Mouse (Mus musculus) thymus, postnatal 0 days (tissue): ENCODE measurements around the gene Ugt1a8. TPM values are rescaled to one million over a fixed set of nuclear protein-coding genes. Genes with fewer than 3 reads are reported as not detected.
A peak's percentile ranks its signal among the peaks of the same experiment; 100 is the strongest.
"Not testable (repeated sequence)": the region's sequence is repeated elsewhere in the genome, so short reads cannot be mapped to it uniquely, and the experiment has no call there.

ENCODE experiments used
- DNase-seq: peaks from one replicate; pipeline ENCODE4 v3.0.0-alpha.2; 2015; ENCODE audit warnings: low spot score
- polyA plus RNA-seq: library from polyadenylated mRNA; unstranded; fragments of >200 nt; fragmentation: Nextera tagmentation; extraction: Ambion mirVana; gene quantifications from 2 replicates; pipeline ENCODE4 v1.2.1, GENCODE M21; 2015

The Ugt1a8 gene
- polyA plus RNA-seq, result not detected in 2 replicates

DNA sequence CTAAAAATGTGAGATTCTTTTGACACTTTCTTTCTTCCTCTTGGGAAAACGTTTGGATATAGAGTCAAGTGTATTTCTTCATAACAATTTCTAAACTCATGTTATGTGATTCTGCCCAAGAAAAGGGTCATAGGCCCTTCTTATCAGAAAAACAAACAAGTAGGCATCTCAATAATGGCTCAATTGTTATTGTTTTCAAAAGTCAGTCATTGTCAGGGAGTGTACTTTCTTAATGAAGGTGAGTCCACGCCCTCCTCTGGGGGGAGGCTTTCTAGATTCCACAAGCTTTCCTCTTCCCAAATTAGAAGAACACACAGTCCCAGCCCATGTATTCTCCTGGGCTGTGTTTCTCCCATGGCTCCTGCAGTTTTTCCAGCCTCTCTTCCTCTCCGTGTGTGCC is at the start of gene Ugt1a8:
Gene Ugt1a8 (plus strand): TSS at position 301 of the 400 bp plus-strand sequence.
- no peak for DNase-seq

DNA sequence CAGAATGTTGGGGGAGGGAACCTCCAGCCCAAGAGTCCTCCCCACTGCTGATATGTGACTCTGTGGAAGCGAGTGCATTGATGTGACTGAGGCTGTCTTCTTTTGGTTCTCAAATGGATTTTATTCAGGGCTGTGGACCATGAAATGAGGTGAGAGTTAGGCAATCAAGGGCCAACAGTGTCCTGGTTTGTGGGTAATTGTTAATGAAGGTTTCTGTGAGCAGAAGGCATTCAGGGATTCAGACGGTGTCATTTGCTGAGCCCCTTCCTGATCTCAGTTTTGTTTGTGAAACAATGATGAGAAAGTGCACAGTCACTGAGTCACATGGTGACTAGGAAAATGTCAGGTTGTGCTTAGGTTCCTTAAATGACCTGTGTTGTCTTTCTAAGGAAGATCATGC is 44.6 kb upstream of the Ugt1a8 start:
- not testable (repeated sequence) for DNase-seq

DNA sequence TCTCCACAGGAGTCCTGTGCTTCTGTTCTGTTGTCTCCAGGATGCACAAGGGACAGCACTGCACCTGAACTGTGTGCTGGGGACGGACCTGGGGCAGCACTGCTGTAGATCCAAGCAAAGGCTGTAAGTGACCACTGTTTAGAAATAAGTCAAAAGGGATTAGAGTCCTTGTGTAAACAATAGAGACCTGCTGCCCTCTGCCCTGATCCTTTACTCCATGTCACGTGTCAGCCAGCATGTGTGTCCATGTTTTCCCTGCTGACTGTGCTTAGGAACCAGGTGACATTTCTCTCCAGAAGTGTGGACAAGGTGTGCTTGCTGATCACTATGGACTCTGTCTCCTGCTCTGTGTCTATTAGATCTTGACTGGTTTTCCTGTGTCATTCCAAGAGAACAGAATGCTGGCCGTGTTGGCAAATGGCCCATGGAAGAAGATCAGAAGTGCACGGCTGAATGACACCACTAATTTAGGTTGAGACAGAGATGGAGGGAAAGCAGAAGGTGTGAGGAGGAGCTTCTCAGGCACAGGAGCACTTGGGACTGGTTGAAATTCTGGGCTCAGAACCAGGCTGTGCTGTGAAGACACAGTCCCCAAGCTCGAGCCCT is 42.7 kb upstream of the Ugt1a8 start:
- not testable (repeated sequence) for DNase-seq

DNA sequence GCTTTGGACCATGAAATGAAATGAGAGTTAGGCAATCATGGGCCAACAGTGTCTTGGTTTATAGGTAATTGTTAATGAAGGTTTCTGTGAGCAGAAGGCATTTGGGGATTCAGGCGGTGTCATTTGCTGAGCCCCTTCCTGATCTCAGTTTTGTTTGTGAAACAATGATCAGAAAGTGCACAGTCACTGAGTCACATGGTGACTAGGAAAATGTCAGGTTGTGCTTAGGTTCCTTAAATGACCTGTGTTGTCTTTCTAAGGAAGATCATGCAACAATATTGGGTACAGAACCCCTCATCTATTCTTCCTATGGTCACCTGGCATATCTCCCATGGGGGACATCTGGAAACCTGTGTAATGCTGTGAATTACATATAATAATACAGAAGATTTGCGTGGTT is 40.2 kb upstream of the Ugt1a8 start:
- DNase-seq, result not testable (repeated sequence)

DNA sequence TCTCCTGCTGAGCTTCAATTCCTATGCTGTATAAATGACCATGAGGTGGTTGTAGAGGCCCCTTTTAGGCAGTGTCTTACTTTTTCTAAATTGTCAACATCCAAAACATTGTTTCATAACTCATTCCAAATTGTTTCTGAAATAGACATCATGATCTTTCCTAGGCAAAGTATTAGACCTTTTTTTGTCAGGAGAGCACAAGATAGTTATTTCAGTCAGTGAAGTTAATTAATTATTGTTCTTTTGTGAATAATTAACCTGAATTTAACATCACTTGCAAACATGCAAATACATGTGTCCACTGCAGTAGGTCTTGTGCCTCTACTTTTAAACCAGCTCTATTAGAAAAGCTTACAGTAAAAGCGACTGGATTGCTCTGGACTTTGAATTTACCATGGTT is 32.5 kb upstream of the Ugt1a8 start, which contains the start of gene Ugt1a10:
Gene Ugt1a10 (plus strand): TSS at position 301 of the 400 bp plus-strand sequence.
- DNase-seq, result no peak

DNA sequence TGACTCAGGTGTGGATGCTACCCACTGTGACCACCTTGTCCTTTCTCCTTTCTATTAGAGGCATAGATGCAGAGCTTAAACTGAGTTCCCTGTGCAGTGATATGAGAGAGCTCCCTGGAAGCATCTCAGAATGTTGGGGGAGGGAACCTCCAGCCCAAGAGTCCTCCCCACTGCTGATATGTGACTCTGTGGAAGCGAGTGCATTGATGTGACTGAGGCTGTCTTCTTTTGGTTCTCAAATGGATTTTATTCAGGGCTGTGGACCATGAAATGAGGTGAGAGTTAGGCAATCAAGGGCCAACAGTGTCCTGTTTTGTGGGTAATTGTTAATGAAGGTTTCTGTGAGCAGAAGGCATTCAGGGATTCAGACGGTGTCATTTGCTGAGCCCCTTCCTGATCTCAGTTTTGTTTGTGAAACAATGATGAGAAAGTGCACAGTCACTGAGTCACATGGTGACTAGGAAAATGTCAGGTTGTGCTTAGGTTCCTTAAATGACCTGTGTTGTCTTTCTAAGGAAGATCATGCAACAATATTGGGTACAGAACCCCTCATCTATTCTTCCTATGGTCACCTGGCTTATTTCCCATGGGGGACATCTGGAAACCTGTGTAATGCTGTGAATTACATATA is 21.0 kb upstream of the Ugt1a8 start:
- not testable (repeated sequence) for DNase-seq

DNA sequence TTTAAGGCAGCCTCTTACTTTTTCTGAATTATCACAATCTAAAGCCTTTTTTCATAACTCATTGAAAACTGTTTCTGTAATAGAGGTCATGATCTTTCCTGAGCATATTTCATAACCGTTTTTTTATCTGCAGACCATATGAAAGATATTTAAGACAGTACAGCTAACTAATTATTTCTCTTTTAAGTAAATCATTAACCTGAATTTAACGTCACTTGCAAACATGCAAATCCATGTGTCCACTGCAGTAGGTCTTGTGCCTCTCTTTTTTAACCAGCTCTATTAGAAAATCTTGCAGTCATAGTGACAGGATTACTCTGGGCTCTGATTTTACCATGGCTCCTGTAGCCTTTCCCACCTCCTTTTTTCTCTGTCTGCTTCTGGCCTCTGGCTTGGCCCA is 17.1 kb upstream of the Ugt1a8 start, which contains the start of gene Ugt1a9:
Gene Ugt1a9 (plus strand): TSS at position 306 of the 400 bp plus-strand sequence.
- DNase-seq, result no peak

DNA sequence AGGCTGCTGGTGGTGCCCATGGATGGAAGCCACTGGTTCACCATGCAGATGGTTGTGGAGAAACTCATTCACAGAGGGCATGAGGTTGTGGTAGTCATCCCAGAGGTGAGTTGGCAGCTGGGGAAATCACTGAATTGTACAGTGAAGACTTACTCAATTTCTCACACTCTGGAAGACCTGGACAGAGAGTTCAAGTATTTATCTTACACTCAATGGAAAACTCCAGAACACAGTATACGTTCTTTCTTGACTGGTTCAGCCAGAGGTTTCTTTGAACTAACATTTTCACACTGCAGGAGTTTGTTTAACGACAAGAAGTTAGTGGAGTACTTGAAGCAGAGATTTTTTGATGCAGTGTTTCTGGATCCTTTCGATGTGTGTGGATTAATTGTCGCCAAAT is 16.7 kb upstream of the Ugt1a8 start:
- no peak for DNase-seq

DNA sequence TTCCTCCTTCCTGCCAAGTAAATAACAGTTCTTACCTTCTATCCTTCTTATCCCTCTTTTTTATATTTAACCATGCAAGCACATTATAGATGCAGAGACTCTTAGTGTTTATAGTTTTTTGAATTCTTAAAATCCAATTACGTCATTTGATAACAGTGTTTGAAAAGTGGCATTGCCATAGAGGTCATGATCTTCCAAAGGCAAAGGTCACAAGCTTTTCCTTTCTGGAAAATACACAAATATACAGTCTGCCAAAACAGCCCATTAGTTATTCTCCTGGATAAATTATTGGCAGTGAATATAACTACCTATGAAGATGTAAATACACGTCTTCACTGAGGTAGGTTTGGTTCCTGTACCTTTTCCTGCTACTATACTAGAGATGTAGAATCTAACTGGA is 13.1 kb upstream of the Ugt1a8 start:
- DNase-seq, result no peak

DNA sequence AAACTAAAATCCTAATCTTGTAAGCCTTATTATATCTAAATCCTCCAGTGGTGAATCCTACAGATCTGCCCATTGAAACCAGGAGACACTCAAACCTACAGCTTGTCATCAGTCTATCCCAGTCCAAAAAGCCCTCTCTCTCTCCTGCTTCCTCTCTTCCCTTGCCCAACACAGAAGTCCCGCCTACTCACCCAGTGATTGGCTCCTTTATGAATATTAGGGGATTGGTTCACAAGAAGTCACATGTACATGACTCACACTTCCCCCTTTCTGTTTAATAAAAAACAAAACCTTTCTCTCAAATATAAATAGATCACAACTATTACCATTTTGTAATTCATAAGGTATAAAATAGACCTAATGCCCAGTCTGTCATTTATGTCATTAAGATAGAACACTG is 10.5 kb upstream of the Ugt1a8 start:
- no peak for DNase-seq

DNA sequence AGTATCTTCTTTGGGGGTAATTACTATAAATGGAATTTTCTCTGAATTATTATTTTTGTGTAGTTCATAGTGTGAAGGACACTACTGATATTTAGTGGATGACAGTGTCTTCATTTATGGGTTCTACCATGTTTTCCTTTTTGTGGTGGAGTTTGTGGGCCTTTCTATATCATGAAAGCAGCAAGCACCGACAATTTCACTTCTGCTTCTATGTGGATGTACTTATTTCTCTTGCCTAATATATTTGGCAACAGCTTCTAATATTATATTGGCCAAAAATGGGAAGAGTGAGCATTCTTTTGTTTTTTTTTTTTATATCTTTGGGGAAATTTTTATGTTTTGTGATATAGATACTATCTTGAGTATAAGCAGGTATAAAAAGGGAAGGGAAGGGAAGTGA is 5.9 kb upstream of the Ugt1a8 start:
- no peak for DNase-seq

DNA sequence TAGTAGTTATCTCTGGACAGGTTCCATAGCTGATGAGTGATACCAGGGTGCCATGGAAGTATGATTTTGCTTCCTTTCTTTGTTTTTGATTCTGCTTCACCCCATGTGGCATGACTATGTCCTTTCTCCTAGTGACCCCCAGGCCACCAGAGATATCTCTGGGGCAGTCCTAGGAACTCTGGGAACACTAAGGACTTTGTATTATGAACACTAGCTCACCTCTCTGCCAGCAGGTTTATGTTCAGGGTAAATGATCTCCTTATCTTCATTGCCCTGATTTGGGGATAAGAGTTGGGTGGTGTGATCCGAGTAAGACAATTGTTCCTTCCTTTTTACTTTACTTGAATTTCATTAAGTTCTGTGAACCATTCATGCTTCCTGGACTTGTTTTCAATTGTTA is 1.5 kb upstream of the Ugt1a8 start:
- DNase-seq, result no peak

DNA sequence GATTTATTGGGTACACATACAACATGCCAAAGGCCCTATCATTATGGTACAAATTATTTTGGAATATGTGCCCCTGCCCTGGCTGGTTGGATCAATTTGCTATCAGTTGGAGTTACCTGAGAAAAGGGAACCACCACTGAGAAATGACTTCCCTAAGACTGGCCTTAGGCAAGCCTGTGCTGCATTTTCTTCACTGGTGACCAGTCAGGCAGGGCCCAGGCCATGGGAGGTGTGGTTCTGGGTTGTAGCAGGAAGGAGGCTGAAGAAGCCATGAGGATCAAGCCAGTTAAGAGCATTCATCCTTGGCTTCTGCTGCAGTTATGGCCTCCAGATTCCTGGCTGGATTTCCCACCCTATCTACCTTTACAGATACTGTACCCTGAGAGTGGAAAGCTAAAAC is 4.7 kb downstream of the Ugt1a8 start:
- no peak for DNase-seq

DNA sequence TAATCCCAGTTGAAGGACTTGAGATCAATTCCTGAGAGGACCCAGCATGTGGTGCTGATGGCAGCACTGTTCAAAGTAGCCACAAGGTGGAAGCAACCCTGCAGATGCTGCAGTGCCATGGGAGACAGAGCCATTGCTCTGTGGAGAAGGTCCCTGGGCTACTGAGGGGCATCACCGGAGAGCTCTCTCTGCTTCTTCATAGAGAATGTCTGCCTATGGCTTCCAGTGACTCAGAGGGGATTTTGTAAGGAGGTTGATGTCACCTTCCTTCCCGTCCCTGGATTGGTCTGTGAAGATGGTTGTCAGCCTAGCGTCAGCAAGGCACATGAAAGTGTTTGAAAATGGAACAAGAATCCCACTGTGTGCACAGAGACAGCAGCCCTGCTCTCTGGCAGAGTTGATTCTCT is 6.7 kb downstream of the Ugt1a8 start:
- not testable (repeated sequence) for DNase-seq

DNA sequence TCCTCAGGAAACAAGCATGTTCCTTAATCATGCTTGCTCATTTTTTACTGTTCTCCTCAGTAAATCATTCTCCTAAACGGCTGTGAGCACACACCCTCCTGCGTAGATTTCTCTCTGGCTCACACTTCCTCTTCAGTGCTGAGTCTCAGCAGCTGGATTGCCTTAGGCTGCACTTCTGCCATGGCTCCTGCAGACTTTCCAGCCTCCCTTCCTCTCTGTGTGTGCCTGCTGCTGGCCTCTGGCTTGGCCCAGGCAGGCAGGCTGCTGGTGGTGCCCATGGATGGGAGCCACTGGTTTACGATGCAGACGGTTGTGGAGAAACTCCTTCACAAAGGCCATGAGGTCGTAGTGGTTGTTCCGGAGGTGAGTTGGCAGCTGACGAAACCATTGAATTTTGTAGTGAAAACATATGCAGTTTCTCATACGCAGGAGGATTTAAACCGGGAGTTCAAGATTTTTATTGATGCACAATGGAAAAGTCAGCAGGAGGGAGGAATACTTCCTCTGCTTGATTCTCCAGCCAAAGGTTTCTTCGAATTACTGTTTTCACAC is 7.4 kb downstream of the Ugt1a8 start, which contains the start of gene Ugt1a7c:
Gene Ugt1a7c (plus strand): TSS at position 122 of the 552 bp plus-strand sequence.
- DNase-seq, result peak; percentile 17

DNA sequence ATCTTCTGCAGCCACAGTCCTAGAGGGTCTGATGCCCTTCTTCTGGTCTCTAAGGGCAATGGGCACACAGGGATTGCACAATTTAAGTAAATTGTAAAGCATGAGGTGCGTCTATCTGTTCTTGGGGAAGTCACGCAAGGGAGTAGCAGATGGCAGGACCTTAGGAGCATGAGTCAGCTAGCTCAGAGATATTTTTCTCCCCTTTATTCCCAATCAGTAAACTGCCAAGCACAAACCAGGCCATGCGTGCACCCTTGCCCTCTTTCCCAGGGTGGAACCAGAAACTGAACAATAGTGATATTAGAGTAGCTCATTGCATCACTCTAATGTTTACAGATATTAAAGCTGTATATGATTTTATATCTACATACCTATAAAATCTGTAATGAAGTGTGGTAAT is 10.9 kb downstream of the Ugt1a8 start:
- not testable (repeated sequence) for DNase-seq

DNA sequence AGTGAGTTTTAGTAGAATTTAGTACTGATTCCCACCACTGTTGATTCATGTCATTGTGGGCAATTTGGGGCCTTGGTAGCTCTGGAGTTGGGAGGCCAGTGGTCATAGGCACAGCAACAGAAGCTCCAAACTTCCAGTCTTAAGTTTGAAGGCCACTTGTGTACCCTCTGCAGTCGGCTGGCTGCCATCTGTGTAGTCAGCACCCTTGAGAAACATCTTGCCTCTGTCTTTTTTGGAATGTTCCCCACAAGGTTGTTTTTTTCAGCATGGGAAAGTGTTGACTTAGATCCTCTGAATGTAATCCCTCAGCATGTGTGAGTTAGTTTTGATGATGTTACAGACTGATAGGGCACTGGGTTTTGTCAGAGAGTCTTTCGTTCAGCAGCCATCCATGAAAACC is 12.1 kb downstream of the Ugt1a8 start:
- not testable (repeated sequence) for DNase-seq

DNA sequence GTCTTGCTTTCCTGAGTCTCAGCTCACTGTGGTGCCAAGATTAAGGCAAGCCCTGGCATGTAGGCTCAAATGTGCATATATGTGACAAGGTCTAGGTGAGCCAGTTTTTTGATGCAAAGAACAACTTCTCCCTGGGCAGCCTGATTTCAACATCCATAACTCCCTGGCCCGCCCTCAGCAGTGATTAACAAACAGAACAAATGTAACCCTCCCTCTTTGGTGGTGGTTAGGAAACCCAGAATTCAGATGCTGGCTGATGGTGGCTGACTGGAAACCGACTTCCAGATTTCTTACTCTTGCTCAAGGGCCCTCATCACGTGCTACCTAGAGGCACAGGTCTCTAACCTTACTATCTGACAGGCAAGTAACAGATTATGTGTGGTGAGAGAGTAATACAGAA is 15.4 kb downstream of the Ugt1a8 start, which contains the start of gene Ugt1a6b:
Gene Ugt1a6b (plus strand): TSS at position 234 of the 400 bp plus-strand sequence.
- DNase-seq, result not testable (repeated sequence)

DNA sequence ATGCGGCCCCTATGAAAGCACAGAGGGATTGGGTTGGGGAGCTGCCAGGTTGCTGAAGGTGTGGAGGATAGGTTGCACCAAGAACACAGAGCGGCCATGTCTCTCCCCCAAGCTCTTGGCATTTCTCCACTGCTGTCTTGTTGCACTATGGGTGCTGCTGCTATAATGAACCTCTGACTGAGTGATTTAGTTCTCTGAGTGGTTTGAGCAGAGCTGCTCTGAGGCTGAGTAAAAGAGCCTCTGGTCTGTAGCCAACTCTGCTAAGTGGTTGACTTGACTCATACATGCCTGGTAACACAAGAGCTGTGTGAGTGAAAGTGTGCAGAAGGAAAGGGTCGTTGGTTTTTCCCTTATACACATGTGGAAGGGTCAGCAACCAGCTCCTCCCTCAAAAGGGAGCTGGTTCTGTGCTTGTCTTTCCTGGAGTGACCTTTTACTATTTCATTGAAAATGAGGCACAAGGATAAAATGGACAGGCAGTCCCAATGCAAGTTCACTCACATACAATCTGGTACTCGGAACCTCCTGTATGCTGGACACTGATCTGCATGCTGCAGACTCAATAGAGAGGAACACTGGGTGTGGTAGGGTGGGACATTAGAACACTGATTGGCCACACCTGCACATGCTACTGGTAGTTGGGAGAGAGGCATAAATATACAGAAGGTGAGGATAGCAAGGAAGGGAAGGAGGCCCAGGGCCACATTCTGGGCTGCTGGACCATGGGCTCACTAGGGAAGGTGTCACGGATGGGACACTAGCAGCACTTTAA is 16.3 kb downstream of the Ugt1a8 start:
- not testable (repeated sequence) for DNase-seq

DNA sequence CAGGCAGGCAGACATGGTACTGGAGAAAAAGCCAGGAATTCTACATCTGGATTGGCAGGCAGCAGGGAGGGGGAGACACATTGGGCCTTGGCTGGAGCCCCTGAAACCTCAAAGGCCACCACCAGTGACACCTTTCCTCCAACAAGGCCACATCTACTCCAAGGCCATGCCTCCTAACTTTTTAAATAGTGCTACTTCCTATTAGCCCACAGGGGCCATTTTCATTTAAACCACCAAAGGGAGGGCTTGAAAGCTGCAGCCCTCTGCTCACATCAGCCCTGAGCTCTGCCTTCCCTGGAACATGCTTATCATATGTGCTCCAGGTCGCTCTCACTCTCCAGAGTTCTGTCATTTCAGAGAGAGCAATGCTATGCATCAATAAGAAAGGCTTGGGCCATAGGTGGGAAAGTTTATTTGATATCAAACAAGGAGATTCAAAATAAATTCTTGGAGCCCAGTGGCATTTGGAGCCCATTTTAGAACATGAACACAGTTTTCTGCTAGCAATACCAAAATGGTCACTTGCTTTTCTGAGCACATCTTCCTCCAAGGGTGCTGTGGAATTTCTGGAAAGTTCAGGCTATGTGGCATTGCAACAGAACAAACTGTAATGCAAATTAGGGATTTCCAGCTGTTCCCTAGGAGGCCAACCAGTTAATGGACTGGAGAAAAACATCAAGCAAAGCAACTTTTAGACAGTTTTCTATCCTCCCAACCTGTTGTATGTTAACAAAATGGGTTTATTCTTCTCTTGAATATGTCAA is 17.2 kb downstream of the Ugt1a8 start:
- DNase-seq, result no peak

DNA sequence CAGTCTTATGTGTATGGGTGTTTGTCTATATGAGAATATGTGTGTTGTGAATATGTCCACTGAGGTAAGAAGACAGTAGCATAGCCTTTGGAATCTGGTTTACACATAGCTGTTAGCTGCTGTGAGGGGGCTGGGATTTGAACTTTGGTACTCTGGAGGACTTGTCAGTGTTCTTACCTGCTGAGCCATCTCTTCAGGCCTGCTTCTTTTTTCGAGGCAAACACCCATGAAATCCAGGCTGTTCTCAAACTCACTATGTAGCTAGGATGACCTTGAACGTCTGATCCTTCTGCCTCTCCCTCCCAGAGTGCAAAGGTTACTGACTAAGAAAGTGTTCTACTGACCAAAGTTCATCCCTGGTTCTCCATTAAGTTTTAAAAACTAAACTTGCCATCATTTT is 18.0 kb downstream of the Ugt1a8 start:
- no peak for DNase-seq
